Mouse (Mus musculus): ENCODE measurements around the gene L3mbtl4.
A peak's percentile ranks its signal among the peaks of the same experiment; 100 is the strongest.
"Not testable (repeated sequence)": the region's sequence is repeated elsewhere in the genome, so short reads cannot be mapped to it uniquely, and the experiment has no call there.

L3mbtl4 gene

DNA sequence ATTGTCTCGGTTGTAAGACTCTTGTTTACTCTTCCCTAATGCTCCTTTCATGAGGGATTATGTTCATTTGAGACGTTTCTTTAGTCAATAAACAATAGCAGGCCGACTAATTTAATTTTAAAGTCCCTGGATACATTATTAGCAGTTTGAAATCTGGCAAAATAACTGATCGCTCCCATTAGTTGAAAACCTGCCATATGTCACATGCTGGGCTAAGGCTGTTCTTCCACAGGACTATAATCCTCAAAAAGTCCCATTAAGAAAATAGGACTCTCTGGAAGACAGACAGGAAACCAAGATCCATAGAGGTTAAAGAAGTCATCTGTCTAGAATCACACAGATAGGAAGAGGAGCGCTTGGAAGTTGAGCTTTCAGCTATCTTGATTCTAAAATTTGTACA, 114.9 kb downstream of the L3mbtl4 start:
- DNase-seq (ENCODE audit: low read depth, low spot score) = no peak

GRCm38 (mm10) chr17:68405993-68406392, 132.4 kb downstream of the L3mbtl4 start:
- DNase-seq (ENCODE audit: low read depth, low spot score) = no peak

GRCm38 (mm10) chr17:68407121-68407520, 133.5 kb downstream of the L3mbtl4 start:
- not testable (repeated sequence) for DNase-seq (ENCODE audit: low read depth, low spot score)

DNA sequence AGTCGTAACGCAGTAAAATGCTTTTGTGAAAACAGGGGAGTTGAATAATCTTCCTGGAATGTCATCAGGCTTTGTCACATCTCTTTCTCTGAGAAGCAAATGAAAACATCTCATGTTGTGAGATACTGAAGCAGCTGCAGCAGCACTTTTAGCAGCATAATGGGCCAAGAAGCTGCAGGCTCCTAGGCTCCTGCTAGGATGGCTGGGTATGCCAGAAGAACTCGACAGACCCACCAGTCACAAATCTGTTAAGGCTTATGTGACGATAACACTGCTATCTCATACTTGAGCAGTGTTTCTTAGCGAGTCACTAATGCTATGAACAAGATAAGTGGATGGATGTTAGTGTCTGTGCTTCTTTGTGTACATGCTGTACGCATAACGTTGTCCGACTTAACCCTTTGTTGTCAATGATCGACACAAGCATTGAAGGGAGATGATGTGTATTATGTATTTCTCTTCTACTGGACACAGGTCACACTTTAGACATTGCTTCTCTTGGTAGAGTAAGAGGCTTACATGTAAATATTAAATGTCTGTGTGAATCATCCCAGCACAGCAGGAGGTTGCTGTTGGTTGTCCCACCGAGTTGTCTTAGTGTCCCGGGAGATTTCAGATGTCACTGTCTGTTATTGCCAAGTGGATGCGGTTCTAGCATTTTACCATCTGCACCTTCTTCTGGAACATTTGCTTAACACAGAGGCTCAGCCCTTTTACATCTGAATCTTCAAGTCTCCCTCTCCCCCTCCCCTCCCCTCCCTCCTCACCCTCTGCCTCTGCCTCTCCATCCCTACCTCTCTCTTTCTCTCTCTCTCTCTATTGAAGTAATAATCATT, 149.3 kb downstream of the L3mbtl4 start:
- DNase-seq (ENCODE audit: low read depth, low spot score) = no peak

- DNase-seq (ENCODE audit: low read depth, low spot score) = no peak
These were observed 160.0 kb downstream of the L3mbtl4 start for GRCm38 (mm10) chr17:68433576-68433975.

DNA sequence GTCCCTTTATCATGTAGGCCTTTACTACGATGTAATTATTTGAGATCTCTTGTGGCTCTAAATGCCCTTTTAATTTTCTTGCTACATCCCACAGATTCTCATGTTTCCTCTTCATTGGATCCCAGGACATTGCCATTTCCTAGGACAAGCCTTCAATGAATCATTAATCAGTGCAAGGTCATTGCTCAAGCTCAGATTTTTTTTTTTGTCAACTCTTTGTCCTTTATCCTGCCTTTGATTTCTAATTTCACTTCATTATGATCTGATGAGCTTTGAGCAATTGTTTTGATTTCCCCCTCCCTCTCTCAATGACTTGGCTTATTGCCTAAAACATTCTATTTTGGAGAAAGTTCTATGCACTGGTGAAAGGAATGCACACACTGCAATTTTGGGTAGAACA, 177.3 kb downstream of the L3mbtl4 start:
- no peak for DNase-seq (ENCODE audit: low read depth, low spot score)

DNA sequence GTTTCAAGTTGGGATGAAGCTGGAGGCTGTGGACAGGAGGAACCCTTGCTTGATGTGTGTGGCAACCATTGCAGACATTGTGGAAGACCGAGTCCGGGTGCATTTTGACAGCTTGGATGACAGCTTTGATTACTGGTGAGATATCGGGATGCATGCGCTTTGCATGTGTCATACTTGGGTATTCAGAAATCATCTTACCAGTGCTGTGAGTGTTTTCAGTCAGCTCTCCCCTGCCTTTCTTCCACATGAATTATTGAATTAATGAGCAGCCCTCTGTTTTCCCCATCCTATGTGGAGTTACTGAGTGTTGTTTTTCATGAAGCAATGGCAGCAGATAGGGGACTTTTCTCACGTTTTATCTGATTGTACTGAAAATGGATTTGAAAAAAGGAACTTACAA, 187.9 kb downstream of the L3mbtl4 start:
- DNase-seq (ENCODE audit: low read depth, low spot score) = no peak

- no peak for DNase-seq (ENCODE audit: low read depth, low spot score)
These were observed 193.7 kb downstream of the L3mbtl4 start for GRCm38 (mm10) chr17:68467311-68467710.

DNA sequence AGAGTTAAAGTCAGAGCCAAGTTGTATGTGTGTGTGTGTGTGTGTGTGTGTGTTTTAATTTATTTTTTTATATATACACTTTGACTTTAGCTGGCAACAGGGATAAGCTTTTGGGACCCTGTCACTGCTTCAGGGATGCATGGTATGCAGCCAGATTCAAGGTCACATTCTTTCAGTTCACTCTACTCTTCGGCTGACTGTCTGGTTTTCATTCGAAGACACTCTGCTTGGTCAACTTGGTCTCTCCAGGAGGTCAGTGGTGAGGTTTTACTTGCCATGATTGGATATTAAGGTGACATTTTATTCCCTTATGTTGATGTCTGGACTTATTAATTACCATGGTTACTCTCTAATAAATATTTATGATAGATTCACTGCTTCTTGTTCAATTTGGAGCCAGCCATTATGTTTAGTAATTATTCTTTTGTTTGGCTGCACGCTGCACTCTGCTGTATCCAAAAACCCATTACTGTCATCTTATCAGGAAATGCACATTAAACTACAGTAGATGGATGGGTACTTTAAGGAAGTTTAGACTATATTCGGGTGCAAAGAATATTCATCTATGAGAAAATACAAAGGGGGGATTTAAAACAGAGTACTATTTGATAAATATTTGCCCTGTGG, 216.6 kb downstream of the L3mbtl4 start:
- DNase-seq (ENCODE audit: low read depth, low spot score) = no peak

DNA sequence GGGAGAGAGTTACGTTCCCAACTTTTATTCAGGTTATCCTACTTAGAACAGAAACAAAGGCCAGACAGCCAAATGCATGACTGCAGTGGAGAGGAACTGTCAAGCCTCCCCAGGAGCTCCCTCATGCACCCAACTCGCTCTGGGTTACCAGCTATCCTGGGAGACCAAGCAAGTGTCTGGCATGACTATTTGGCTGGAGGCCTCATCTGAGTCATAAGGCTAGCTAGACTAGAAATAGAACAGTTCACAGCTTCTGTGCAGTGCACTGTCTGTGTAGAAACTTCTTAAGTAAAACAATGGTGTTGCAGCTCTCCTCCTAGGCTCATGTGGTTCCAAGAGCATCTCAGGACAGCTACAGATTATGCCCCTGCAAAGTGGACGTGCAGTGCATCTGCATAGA, 218.6 kb downstream of the L3mbtl4 start:
- DNase-seq (ENCODE audit: low read depth, low spot score) = no peak

GRCm38 (mm10) chr17:68502998-68503397, 229.4 kb downstream of the L3mbtl4 start:
- DNase-seq (ENCODE audit: low read depth, low spot score) = not testable (repeated sequence)

DNA sequence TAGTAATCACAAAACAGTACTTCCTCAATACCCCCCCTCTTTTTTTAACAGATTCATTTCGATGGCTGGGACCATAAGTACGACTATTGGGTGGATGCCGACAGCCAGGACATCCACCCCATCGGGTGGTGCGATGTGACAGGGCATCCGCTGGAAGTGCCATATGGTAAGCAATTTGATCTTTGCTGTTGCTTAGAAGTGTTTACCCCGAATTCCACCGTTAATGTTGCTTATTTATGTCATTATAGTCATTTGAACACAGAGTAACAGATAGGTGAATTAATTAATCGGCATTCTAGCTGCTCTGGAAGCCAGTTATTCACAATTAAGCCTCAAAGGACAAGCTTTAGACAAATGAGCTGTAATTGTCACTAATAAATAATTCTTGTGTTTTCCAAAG, 286.1 kb downstream of the L3mbtl4 start:
- DNase-seq (ENCODE audit: low read depth, low spot score) = no peak

DNA sequence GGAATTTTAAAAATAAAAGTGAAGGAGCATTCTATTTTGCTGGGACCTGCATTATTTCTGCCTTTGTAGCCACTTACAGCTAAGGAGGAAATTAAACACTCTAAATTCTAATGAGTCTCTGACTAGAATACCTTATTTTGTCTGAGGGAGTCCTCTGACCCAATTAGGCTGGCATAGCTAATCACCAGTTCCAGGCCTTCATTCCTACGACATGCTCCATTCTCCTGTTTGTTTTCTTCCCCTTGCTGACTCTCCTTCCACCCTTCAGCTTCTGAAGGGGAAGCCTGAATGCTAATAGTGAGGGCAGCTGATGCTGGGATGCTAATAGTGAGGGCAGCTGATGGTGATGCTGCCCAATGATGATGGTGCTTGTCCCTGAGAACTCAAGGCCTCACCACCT, 286.7 kb downstream of the L3mbtl4 start:
- no peak for DNase-seq (ENCODE audit: low read depth, low spot score)

DNA sequence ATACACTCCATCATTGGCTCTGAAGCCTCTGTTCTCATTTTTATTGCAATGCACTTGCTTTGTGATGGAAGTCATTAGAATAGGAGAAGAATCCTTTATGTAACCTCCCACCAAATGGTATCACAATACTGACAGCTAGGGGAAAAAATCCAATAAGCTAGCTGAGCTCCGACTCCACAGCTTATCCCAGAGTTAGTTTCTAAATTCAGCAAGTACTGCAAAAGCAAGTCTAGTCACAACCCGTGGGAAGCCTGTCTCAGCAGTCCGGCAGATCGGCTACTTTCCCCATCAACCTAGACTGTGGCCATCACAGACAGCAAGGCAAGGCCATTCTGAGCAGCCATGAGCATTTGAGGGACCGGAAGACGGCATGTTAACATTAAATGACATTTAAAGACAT, 298.2 kb downstream of the L3mbtl4 start:
- DNase-seq (ENCODE audit: low read depth, low spot score) = no peak

- no peak for DNase-seq (ENCODE audit: low read depth, low spot score)
These were observed 311.6 kb downstream of the L3mbtl4 start for GRCm38 (mm10) chr17:68585195-68585594.

- DNase-seq (ENCODE audit: low read depth, low spot score) = no peak
These were observed 318.0 kb downstream of the L3mbtl4 start for GRCm38 (mm10) chr17:68591619-68592018.

DNA sequence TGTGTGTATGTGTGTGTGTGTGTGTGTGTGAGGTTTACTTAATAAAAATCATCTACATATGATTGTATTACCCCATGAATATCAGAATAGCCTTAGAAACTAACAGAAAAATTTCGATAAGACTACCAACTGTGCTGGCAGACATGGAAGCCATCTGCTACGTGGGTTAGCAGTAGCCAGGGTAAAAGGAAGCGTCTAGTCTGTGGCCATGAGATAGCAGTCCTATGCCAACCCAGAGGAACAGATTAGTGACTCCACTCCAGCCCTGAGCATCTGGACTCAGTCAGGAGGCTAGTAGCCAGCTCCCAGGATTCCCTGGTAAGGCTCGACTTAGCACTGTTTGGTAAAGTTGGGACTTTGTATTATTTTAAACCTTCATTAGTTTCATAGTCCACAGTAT, 329.1 kb downstream of the L3mbtl4 start:
- no peak for DNase-seq (ENCODE audit: low read depth, low spot score)

DNA sequence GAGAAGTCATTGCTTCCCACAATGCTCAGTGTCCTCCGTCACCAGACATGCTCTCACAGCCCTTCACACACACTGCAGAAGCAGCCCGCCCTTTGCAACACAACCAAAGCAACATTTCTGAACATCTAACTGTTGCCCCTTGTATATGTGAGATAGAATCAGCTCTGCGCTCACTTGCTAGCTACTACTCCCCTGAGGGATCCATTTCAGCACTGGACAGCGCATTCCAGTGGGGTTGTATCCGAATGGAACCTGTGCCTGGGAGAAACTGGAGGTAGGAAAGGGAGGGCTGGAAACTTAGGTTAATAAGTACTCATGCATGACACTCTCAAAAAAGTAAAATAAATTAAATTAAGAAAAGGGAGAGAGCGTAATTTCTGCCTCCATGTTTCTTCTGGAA, 334.1 kb downstream of the L3mbtl4 start:
- peak; percentile 53 for DNase-seq (ENCODE audit: low read depth, low spot score)

GRCm38 (mm10) chr17:68611247-68611646, 337.6 kb downstream of the L3mbtl4 start:
- no peak for DNase-seq (ENCODE audit: low read depth, low spot score)

DNA sequence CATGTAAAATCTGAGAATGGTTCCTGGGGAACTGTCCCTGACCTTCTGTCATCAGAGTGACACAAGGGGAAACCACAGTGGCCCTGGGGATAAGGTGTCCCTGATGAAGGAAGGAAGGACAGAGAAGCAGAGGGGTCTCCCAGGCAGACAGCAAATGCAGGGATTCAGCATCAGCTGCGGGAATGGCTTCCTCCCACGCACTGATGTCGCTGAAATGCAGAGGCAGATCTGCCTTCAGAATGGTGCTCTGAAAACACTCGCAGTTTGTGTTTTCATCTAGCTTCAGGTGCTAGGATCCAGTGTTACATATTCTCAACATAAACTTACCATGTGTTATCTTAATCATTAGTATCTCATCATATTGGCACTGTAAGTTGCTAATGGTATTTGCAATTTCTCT, 351.7 kb downstream of the L3mbtl4 start:
- no peak for DNase-seq (ENCODE audit: low read depth, low spot score)

- no peak for DNase-seq (ENCODE audit: low read depth, low spot score)
These were observed 356.2 kb downstream of the L3mbtl4 start for GRCm38 (mm10) chr17:68629631-68630426.

- DNase-seq (ENCODE audit: low read depth, low spot score) = no peak
These were observed 357.8 kb downstream of the L3mbtl4 start for GRCm38 (mm10) chr17:68631396-68631795.
